Mouse (Mus musculus) thymus, adult 2 months (tissue): ENCODE data around the gene Epha10. TPM values are rescaled to one million over a fixed set of nuclear protein-coding genes. Genes with fewer than 3 reads are reported as not detected.

Source experiments
- DNase-seq: peaks from one replicate; pipeline ENCODE4 v3.0.0; 2021
- H3K27ac ChIP-seq: fragments of 200-500 bp; 2 replicates; pipeline ENCODE4 v1.5.1; 2012; ENCODE audit warnings: low read length, control low read depth; ENCODE audit not compliant: control insufficient read depth, insufficient read depth
- H3K27me3 ChIP-seq: fragments of 200-500 bp; 2 replicates; pipeline ENCODE4 v1.6.1; 2012; ENCODE audit warnings: mild to moderate bottlenecking, low read length, moderate library complexity, mixed read lengths; ENCODE audit not compliant: control insufficient read depth, insufficient read depth
- H3K36me3 ChIP-seq: fragments of 200-500 bp; 2 replicates; pipeline ENCODE4 v1.6.1; 2012; ENCODE audit warnings: mild to moderate bottlenecking, low read length, moderate library complexity; ENCODE audit not compliant: control insufficient read depth, insufficient read depth
- H3K4me1 ChIP-seq: fragments of 200-500 bp; replicated peaks from 2 replicates; pipeline ENCODE4 v1.6.1; 2012; ENCODE audit warnings: low read length; ENCODE audit not compliant: control insufficient read depth, insufficient read depth
- H3K4me3 ChIP-seq: fragments of 200-500 bp; 2 replicates; pipeline ENCODE4 v1.5.1; 2012; ENCODE audit warnings: mild to moderate bottlenecking, low read length, control low read depth, moderate library complexity; ENCODE audit not compliant: control insufficient read depth, insufficient read depth
- CTCF ChIP-seq: fragments of 200-500 bp; IDR thresholded peaks from 2 replicates; pipeline ENCODE4 v1.5.1; 2012; ENCODE audit warnings: mild to moderate bottlenecking, control low read depth, low read length, moderate library complexity, borderline replicate concordance; ENCODE audit not compliant: control insufficient read depth, poor library complexity, insufficient read depth; ENCODE audit errors: extremely low read depth
- POLR2A ChIP-seq: fragments of 200-500 bp; IDR thresholded peaks from 2 replicates; pipeline ENCODE4 v1.6.1; 2012; ENCODE audit warnings: mild to moderate bottlenecking, low read length, control low read depth, moderate library complexity; ENCODE audit not compliant: control insufficient read depth, poor library complexity, insufficient read depth; ENCODE audit errors: extremely low read depth
- WGBS: fragments of 180-500 bp; shearing (Covaris S2); methylation state at CpG from one replicate; pipeline ENCODE4 v1.1.7; 2018; 5-methylcytosine and 5-hydroxymethylcytosine counted together
- polyA plus RNA-seq: library from polyadenylated mRNA; depleted of rRNA; stranded (reverse); fragments of >200 nt; gene quantifications from 2 replicates; pipeline ENCODE4 v1.2.3, GENCODE M21; 2012

The Epha10 gene
- polyA plus RNA-seq, 1 experiment: 0.07 TPM

- Histone ChIP-seq H3K27me3 (no peaks in the 10 kb centered on the region), H3K36me3 (no peaks in the 10 kb centered on the region), H3K4me1 (no peaks in the 10 kb centered on the region), H3K27ac (no peak overlapping the region), H3K4me3 (no peak overlapping the region)
- WGBS: 76% methylated on average over 2 of the region's 2 CpGs
- no peak for TF ChIP-seq POLR2A
- no peak for DNase-seq
Observed at GRCm38 (mm10) chr4:124944961-124945360, 64.3 kb downstream of the Epha10 start.

GRCm38 (mm10) chr4:124949488-124949887 is 68.8 kb downstream of the Epha10 start:
- no peak overlapping the region for H3K27ac ChIP-seq
- H3K36me3 ChIP-seq: no peaks in the 10 kb centered on the region
- no peaks in the 10 kb centered on the region for H3K27me3 ChIP-seq
- no peaks in the 10 kb centered on the region for H3K4me1 ChIP-seq
- DNase-seq: no peak
- H3K4me3 ChIP-seq: no peak overlapping the region
- TF ChIP-seq CTCF (no peak), POLR2A (no peak)
- WGBS: 96% methylated on average over 3 of the region's 3 CpGs

- Histone ChIP-seq H3K36me3 (no peaks in the 10 kb centered on the region), H3K27me3 (no peaks in the 10 kb centered on the region), H3K4me1 (no peaks in the 10 kb centered on the region), H3K4me3 (no peak overlapping the region), H3K27ac (no peak overlapping the region)
- no peak for TF ChIP-seq POLR2A
- no peak for TF ChIP-seq CTCF
- WGBS: 97% methylated on average over 21 of the region's 21 CpGs
- no peak for DNase-seq
Observed at GRCm38 (mm10) chr4:124950181-124951035, 69.7 kb downstream of the Epha10 start.

GRCm38 (mm10) chr4:124951036-124951433 is 70.3 kb downstream of the Epha10 start:
- DNase-seq: no peak
- Histone ChIP-seq H3K27me3 (no peaks in the 10 kb centered on the region), H3K4me1 (no peaks in the 10 kb centered on the region), H3K36me3 (no peaks in the 10 kb centered on the region), H3K27ac (no peak overlapping the region), H3K4me3 (no peak overlapping the region)
- no peak for TF ChIP-seq CTCF
- WGBS: 28% methylated on average over 10 of the region's 10 CpGs

- H3K27me3 ChIP-seq: no peaks in the 10 kb centered on the region
- 88% methylated on average over 4 of the region's 4 CpGs for WGBS
- no peak overlapping the region for H3K27ac ChIP-seq
- no peaks in the 10 kb centered on the region for H3K4me1 ChIP-seq
- no peak overlapping the region for H3K4me3 ChIP-seq
- TF ChIP-seq CTCF: no peak
- TF ChIP-seq POLR2A: no peak
- no peak for DNase-seq
- no peaks in the 10 kb centered on the region for H3K36me3 ChIP-seq
Observed at GRCm38 (mm10) chr4:124953546-124953945, 72.8 kb downstream of the Epha10 start.

GRCm38 (mm10) chr4:124957284-124957683 is 76.6 kb downstream of the Epha10 start:
- no peaks in the 10 kb centered on the region for H3K4me1 ChIP-seq
- WGBS: 95% methylated on average over 2 of the region's 2 CpGs
- H3K27me3 ChIP-seq: no peaks in the 10 kb centered on the region
- TF ChIP-seq POLR2A (no peak), CTCF (no peak)
- H3K36me3 ChIP-seq: no peaks in the 10 kb centered on the region
- H3K27ac ChIP-seq: no peak overlapping the region
- no peak for DNase-seq
- H3K4me3 ChIP-seq: no peak overlapping the region

GRCm38 (mm10) chr4:124959062-124959461 is 78.4 kb downstream of the Epha10 start:
- Histone ChIP-seq H3K4me3 (no peak overlapping the region), H3K27ac (no peak overlapping the region), H3K27me3 (no peaks in the 10 kb centered on the region), H3K4me1 (no peaks in the 10 kb centered on the region), H3K36me3 (no peaks in the 10 kb centered on the region)
- 75% methylated on average over 11 of the region's 11 CpGs for WGBS
- DNase-seq: no peak
- no peak for TF ChIP-seq POLR2A
- no peak for TF ChIP-seq CTCF
